Mouse (Mus musculus) right cerebral cortex, postnatal 4 days (tissue): Measurements from ENCODE around the gene Apeh.
"Not testable (repeated sequence)": the region's sequence is repeated elsewhere in the genome, so short reads cannot be mapped to it uniquely, and the experiment has no call there.

Experiments
- DNase-seq: peaks from one replicate; pipeline ENCODE4 v3.0.0-alpha.2; 2022

Apeh gene

DNA sequence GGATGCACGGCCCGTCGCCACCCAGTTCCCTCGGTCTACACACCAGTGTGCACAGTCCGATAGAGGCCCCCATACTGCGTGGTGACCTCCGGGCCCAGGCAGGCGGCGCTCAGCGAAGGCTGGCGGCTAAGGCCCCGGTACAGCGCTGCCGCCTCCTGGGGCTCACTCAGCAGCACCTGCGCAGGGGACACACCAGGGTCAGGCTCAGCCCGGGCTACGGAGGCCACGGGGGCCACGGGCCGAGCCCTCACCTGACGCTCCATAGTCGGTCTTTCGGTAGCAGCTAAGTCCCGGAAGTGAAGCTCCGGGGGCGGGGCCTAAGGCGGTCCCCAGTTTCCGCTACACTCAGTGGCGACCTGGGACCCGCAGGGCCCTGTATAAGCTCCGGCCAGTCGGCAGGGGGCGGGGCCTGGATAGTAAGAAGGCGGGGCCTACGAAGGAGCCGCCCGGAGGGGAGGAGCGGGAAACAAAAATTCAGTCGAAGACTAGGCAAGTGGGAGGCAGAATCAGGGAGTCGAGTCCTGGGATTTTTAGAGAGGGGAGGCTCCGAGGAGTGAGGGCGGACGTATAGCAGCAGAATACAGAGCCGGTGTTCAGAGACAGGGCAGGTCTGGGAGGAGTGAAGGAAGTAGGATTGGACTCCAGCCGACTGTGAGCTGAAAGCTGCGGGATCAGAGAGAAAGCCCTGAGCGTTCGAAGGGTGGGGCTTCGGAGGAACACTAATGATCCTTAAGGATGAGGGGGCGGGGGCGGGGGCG lies at the start of gene Apeh:
Gene Apeh, minus strand, starts transcription at position 423 of the 758 bp plus-strand sequence.
- DNase-seq = peak; percentile 85

DNA sequence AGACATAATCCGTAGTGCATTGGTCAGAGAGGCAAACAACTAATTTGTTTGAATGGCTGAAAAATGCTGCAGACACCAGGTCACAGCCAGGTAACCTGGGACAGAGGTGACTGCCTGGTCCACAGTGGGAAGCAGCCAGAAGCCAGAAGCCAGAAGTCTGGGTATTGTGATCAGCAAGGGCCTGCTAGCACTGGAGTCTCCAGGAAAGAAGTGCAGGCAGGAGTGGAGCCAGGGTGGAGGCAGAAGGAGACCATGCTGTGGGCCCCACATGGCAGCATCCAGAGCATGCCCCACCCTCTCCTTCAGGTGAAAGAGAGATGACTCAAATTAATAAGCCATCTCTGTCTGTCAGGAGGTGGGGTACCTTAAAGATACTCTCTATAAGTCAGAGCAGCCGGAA lies 49.1 kb upstream of the Apeh start:
- no peak for DNase-seq

DNA sequence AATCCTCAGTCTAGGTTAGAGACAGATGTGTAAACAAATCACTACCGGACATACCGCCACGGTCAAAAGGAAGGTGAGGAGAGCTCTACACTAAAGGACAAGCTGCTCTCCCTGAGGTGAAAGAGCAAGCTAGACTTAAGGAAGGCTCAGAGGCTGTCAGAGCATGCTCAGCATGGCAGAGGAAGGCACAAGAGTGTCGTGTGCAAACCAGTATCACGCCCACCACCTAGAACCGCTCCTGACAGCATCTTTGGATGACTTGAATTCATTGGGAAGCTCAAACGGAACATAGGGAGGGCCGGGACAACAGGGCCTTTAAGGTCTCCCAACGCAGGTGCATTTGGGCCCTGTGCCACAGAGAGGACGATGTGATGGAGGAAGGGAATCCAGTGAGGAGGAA lies 47.0 kb upstream of the Apeh start:
- no peak for DNase-seq

DNA sequence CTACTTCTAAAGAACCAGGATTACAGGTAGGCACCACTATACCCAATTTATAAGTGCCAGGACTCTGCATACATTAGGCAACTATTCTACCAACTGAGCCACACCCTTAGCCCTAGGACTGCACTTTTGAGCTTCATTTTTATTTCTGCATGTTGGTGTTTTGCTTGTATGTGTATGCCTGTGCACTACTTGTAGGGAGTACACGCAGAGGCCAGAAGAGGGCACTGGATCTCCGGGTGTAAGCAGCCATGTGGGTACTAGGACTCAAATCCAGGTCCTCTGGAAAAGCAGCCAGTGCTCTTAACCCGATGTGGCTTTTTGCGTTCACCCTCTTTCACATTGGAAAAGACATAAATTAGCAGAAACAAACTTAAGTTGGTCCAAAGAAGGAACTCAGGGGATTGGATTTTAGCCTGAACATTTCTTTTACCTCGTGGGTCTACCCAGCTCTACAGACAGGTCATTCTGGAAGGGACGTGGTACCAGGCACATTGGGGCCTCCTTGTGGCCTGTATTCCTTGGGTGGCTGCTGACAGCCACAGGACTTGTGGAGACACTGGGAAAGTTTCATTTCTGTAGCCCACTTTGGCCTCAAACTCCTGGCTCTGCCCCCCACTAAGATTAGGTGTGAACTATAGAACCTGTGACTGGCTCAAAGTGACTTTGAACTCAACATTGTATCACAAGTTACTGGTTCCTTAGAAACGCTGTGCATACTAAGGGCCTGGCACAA lies 45.7 kb upstream of the Apeh start:
- DNase-seq = no peak

DNA sequence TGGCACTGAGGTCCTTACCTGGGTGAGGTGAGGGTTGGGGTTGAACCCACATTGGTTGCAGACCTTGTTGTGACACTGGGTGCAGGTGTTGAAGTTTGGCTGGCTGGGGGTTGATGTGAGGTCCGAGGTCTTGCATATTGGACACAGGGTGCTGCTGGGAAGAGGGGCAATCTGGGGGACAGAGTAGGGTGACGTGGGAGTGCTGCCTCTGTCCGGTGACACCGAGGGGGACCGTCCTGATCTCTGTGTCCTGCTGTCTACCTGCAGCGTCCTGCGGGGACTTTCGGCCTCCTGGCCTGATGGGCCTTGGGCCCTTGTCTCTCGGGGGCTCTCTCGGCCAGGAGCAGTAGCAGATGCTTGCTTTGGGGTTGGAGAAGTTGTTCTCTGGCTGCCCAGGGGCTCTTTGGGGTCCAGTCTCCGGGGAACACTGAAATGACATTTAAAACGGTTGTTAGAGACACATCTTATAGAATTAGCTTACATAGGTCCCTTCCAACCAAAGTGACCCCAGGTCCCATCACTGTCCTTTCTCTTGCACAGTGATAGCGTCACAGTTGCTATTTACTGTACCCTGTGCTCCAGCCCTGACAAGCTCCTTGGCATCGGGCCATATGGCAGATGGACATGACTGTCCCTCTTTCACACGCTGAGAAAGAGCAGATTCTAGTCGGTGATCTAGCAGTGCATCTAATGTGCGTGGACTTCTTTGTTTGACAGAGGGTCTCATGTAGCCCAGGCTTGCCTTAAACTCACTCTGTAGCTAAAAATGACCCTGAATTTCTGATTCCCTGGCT lies 45.0 kb upstream of the Apeh start:
- DNase-seq = no peak

DNA sequence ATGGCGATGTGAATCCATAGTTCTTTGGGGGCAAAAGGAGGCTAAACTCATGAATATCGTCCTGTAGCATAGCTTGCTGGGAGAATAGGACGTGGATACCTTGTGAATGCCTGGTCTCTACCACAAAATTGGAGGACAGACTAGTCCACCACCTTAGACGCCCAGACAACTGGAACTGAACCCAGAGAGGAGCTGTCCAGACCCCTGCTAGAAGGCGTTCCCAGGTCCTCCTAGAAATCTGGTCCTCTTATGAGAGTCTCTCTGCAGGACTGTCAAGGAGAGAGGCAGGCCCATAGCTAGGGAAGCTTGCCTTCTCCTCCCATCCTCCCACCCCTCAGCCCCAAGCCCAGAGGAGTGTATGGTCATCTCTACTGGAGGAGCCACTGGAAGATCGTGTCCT lies 43.7 kb upstream of the Apeh start:
- no peak for DNase-seq

DNA sequence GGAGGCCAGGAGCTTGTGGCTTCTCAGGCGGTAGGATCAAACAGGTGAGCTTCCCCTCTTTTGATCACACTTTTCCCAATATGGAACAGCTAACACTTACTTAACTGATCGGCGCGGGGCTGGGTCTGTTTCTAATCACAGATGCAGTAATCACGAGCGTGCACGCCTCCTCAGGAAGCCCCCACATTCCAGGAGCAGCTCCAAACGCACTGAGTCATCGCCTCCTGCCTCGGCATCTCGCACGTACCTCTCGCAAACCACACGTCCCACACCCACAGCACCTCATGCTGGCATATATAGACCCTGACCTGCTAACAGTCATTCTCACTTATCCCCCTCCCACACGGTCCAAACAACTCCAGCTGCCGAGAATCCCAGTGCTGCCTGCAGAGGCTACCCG lies 43.1 kb upstream of the Apeh start:
- no peak for DNase-seq

DNA sequence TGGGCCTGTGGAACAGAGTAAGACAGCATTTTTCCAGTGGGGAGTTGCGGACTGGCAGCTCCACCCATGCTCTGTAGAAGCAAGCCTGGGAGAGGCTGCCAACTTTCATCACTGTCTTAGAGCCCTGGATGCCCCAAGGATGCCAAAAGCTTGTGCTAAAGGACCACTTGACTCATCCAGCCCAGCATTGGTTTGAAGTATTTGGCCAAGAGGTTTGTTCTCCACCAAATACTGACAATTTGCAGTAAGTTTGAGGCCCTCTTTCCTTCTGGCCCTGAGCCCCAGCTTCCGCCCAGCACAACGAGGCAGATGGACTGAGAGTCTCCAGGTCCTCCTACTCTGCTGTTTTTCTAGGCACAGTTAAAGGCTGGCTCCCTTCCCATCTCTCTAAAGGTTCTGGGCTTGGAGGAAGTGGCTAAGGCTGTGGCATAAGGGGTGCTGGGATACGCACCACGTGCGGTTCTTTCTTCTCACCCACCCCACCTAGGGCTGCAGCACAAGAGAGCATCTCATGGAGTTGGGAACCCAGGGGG lies 42.6 kb upstream of the Apeh start:
- no peak for DNase-seq

DNA sequence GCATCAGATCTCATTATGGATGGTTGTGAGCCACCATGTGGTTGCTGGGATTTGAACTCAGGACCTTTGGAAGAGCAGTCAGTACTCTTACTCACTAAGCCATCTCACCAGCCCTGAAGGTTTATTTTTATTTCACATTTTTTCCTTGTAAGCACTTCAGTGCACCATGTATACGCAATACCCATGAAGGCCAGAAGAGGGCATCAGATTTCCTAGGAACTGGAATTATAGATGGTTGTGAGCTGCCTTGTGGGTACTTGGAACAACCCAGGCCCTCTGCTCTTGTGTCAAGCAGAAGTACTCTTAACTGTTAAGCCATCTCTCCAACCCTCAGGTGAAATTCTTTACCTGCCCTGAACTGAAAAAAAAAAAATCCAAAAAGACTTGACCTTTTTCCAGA lies 41.8 kb upstream of the Apeh start:
- no peak for DNase-seq

DNA sequence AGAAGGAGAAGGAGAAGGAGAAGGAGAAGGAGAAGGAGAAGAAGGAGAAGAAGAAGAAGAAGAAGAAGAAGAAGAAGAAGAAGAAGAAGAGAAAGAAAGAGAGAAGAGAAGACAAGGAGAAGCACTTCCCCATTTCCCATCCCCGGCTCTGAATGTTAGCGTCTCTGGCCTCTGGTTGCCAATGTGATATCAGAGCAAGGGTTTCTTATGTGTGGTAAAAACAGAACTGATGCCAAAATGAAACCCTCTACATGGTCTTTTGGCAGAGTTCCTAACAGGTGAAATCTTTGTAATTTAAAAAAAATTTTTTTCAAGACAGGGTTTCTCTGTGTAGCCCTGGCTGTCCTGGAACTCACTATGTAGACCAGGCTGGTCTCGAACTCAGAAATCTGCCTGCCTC lies 41.3 kb upstream of the Apeh start:
- DNase-seq = not testable (repeated sequence)

DNA sequence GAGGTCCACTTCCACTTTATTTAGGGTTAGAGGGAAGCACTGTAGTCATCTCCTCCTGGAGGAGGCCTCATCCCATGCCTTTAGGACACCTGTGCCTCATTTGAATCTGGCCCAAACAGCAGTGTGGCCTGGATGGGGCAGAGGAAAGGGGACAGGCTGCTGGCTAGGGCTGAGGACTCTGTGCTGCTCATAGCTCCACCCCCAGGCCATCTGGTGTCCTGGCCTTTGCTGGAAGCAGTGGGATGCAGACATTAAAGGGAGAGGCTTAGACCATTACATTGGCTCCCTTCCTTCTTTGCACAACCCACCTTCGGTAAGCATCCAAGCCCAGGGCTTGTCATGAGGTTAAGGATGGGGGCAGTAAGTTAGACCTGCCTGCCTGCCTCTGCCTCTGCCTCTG lies 39.1 kb upstream of the Apeh start:
- no peak for DNase-seq

DNA sequence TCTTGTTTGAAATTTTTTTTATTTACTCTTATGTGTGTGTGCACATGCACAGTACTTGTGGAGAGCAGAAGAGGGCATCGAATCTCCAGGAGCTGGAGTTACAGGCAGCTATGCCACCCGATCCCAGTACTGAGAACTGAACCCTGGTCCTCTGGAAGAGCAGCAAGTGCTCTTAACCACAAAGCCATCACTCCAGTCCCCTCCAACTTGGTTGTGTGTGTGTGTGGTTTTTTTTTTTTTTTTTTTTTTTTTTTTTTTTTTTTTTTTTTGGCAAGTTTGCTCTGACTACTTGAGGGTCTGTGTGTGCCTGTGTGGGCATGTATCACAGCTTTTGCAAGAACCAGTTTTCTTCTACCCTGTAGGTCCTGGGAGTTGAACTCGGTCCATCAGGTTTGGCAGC lies 38.0 kb upstream of the Apeh start:
- DNase-seq = no peak

DNA sequence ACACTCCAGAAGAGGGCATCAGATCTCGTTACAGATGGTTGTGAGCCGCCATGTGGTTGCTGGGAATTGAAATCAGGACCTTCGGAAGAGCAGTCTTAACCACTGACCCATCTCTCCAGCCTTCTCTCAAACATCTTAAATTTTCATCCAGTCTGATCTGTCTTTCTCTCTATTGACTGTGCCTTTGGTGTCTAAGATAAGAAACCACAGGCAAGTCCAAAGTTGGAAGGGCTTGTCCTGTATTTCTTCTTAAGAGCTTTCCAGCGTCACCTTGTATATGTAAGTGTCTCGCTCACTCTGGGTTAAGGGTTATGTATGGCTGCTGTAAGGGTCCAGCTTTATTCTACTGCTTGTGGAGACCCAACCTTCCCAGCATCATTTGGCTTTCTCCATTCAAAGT lies 37.1 kb upstream of the Apeh start:
- no peak for DNase-seq

DNA sequence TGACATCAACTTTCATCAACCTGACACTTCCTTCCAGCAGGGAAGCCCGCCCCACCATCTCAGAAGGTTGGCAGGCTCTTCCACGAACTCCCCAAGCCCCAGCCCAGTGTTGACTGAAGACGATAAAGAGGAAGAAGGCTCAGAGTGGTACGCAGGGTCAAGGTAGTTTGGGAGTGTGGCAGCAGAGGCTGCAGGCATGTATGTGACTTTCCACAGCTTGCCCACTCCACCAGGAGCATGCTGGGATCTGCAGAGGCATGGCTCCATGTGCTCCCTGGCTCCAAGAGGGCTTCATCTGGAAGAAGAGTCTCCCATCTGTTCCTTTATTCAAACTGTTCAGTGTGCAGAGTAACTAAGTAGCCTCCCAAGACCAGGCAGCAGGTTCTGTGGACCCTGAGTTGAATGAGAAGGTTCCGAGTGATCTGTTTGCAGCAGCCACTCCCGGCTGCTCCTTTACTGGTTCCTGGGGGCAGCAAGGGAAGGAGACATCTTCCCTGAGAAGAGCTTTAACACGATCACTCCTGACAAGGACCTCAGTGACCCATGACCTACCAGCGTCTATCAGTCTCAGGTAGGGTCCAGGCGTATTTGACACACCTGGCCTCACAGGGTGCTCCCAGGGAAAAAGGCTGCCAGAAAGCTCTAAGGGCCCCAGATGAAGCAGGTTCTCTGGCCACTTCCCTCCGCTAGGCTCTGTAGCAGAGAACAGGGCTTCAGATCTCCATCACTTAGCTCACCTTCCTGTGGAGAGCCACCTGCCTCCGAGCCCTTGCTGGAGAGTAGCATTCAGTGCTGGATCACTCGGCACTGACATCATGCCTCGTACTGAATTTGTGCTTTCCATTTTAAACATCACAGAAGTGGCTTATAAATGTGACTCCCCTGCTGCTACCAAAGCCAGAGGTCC lies 34.9 kb upstream of the Apeh start:
- DNase-seq = no peak

DNA sequence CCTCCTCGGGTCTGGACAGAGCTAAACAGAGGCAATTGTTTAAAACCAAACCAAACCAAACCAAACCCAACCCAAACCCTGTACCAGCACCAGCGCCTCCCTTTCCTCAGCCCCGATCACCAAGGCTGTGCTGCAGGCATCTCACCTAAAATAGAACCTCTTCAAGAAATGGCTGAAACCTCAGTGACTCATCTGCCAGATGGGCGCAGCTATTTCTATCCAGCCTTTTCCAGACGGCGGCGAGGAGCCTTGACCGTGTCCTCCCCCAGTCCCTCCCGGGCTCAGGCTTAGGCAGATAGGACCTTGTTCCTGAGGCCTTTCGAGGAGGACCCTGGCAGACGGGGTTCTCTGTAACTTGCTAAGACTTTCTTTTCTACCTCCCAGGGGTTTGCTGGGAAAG lies 33.8 kb upstream of the Apeh start:
- no peak for DNase-seq

DNA sequence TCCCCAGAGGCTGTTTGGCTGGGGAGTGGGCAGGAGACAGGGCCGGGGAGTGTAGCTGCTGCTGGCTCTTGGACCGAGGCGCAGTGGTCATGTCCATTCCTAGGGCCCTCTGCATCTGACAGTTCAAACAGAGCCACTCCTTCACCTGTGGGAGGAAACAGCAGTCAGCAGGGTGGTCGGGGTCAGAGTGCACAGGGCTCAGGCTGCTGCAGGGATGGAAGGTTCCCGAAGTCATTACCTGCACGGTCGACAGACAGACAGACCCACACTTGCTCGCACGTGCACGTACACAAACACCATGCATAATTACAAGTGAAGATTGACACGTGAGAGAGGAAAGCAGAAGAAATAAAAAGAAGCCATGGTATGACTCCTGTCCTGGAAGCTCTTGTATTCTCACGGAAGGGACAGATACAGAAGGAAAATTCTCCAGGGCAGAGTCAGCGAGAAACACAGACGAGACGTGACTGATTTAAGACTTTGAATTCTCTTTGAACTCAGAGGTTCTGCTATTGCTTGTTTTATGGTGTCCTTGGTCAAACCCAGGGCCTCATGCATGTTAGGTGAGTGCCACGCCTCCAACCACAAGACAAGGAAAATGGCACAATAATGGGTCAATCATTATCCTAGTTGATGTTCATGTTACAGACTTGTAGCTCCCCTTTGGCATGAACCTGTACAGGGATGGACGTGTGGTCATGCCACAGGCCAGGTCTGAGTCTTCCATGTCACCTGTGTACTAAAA lies 32.2 kb upstream of the Apeh start:
- no peak for DNase-seq

DNA sequence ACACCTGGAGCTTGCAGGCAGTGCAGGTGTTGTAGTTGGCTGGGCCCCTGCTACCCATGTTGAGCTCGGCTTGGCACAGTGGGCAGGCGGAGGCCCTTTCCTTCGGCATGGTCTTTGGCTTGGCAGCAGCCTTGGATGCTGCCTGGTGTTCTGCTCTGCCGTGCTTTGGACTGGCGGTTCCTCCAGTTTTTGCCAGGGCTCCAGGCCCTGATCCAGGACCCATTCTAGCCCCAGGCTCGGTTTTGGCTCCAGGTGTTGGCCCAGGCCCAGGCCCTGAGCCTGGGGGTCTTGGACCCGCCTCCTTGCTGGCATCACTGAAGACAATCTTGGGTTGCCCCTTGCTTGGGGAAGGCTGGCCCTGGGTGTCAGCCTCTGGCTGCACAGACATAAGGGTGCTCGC lies 31.3 kb upstream of the Apeh start:
- DNase-seq = no peak

DNA sequence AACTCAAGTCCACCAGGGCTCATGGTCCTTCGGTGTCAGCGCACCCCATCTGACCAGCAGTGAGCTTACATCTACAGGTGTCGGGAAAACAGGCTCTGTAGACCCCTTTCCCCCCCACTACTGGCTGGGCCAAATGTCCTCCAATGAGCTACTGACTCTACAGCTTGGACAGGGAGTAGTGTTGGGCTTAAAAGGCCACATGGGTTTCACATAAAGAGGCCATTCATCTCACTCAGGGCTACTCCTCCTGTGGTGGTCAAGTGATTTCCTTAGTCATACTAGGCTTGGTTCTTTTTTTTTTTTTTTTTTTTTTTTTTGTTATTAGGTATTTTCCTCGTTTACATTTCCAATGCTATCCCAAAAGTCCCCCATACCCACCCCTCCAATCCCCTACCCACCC lies 29.5 kb upstream of the Apeh start:
- no peak for DNase-seq

DNA sequence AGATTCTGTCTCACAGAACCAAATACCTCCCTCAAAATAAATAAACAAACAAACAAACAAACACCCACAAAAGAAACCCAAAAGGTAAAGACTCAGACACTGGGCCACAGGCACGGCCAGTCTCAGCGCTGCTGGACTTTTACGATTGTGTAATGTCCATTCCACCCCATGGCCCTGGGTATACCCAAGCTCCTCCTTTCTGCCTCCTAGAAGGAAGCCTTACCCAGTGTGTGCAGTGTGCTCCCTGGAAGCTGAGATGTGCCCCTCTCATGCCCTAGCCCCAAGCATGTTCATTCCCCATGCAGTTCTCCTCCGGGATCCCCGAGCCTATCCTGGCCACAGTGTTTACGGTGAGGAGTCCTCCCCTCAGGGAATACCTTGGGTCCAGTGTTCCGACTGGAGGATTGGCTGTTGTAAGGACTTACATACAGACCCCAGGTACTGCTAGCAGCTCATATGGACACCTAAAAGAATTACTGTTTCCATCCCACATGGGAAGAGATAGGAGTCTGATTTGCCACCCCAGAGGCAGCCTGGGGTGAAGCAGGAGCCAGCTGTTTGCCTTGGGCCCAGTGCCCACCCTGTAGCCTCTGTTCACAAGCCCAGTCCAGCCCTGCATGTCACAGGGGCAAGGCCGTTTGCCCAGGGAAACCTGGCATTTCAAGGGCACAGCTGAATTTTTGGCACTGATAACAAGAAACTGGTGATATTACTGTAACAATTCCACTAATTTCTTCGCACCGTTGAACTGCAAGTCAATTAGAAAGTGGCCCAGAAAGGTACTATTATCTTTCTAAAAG lies 27.0 kb upstream of the Apeh start:
- DNase-seq = no peak

DNA sequence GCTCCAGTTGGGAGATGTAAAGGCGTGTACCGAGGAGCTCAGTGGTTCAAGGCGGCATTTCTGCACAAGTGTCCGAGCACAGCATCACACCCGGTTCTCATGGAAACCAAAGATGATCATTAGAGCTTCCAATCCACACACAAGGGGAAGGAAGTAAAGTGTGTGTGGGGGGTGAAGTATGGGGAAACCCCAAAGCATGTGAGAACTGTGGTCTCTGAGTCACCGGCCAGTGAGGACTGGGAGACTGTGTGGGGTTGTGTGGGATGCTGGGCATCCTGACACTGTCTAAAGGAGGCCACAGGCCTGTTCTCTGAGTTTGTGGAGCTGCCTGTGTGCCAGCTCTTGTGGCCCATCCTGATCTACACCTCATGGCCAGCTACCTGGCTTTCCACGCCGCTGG lies 26.3 kb upstream of the Apeh start:
- no peak for DNase-seq

DNA sequence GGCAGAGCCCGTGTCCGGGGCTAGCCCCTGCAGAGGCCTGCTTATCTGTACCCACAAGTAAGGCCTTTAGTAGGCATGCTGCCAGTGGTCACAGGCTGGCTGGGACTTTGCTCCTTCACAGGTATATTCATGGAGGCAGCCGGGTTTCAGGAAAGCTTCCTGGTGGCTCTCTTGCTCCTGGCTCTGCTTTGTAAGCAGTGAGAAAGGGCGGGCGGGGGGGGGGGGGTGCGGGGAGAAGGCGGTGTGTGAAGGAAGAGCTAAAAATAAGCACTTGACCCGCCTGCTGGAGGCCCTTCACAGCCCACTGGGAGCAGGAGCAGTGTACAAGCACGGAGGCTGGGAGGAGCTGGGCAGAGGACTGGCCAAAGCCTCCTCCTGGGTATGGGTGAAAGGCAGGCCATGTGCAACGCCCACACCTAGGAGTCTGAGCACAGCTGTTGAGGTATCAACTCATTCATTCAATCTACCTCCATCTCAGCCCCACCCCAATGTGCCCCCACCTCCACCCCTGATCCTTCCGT lies 25.5 kb upstream of the Apeh start:
- DNase-seq = no peak
